Mouse (Mus musculus): Measurements from ENCODE around the gene Hnrnph2.

The Hnrnph2 gene

DNA sequence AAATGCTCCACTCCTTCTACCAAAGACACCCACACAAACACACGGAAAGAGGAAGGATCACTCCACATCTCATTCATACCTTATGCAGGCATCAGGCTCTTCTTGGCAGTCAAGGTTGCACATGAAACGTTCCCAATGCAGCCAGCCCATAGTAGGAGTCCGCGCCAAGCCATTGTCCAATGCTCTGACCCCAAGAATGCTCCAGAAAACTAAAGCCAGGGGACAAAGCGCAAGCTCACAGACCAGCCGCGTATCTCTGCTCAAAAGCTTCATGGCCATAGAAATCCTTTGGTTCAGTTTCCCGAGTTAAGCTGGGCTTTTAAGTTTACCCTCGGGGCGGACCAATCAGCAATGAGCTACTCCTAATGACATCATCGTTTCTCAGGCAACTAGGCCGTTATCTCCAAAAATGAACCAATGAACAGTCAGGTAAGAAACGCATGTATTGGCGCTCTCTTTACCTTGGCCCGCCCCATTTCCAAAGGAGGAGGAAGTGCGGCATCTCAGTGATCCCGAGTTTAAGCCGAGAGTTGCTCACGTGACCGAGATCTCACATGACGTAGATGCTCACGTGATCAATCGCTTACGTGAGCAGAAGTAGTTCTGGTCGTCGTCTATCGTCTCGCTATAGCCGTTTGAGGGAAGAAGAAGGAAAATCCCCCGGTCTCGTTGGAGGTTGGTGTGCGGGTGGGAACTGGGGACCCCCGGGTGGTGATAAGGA, at the start of gene Hnrnph2, which contains the start of gene Gla:
Gene Hnrnph2, plus strand, starts transcription at position 521 of the 721 bp plus-strand sequence.
Gene Gla, minus strand, starts transcription at position 467 of the 721 bp plus-strand sequence.
- peak; percentile 97 for DNase-seq (ENCODE audit: low read depth, low spot score)

DNA sequence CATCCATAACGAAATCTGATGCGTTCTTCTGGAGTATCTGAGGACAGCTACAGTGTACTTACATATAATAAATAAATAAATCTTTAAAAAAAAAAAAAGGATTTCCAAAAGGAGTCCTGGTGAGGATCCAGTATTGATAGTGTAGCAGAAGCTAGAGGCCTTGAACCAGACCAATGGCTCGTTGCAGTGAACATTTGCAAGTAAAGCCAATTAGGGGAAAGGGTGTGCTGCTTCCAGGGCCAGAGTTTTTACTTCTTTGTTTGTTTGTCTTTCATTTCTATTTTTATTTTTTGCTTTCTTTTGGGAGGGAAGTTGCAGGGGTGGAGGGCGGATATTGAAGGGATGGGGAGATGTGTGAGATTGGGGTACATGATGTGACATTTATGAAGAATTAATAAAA, 47.7 kb upstream of the Hnrnph2 start:
- no peak for DNase-seq (ENCODE audit: low read depth, low spot score)

DNA sequence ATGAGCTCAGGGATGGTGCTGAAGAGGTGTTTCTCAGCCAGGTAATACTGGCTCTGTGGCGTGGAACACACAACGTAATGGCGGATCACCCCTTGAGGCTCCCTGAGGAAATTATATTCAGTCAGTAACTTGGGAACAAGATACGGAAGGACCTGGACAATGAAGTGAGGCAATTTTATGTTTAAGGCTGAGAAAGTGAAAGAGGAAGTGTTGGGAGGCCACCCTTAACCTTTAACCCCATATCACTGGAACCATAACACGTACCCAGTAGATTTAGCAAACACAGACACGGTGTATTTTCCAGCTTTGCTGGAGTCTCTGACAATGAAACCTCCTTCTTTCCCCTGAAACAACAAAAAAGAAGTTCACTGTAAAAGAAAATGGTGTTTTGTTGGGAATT, 46.6 kb upstream of the Hnrnph2 start:
- DNase-seq (ENCODE audit: low read depth, low spot score): no peak

DNA sequence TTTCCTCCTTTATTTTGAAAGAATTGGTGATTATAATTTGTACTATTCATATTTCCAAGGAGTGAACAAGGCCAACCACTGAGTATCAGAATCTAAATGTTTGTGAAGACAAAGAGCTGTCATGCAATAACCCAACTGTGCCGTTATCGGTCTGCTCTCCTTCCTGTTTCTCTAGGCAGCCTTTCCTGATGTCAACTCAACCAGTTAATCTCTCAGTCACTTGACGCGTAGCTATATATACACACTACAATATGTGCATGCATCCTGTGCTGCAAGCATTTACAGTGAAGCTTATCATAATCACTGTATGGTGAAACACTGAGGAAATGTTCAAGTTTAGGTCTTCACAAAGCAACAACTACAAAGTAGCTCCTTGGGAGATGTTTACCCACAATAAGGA, 36.7 kb upstream of the Hnrnph2 start:
- no peak for DNase-seq (ENCODE audit: low read depth, low spot score)

GRCm38 (mm10) chrX:134566536-134567222, 34.3 kb upstream of the Hnrnph2 start:
- no peak for DNase-seq (ENCODE audit: low read depth, low spot score)

DNA sequence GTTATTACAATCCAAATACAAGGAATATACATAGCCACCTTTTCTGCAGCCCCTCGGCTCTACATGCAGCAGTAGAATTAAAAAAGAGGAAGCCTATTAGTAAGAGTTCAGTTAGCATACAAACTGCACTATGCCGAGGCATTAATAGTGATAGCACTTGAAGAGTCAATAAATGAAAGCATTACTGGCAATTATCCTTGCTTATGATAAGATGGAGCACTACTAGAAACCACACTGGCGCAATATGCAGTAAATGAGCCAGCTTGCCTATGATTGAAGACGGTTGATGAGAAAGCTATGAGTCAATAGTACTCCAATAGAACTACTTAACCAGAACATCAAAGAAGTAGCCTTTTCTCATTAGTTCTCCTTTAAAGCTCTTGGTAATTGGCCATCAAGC, 23.1 kb upstream of the Hnrnph2 start:
- DNase-seq (ENCODE audit: low read depth, low spot score): no peak

DNA sequence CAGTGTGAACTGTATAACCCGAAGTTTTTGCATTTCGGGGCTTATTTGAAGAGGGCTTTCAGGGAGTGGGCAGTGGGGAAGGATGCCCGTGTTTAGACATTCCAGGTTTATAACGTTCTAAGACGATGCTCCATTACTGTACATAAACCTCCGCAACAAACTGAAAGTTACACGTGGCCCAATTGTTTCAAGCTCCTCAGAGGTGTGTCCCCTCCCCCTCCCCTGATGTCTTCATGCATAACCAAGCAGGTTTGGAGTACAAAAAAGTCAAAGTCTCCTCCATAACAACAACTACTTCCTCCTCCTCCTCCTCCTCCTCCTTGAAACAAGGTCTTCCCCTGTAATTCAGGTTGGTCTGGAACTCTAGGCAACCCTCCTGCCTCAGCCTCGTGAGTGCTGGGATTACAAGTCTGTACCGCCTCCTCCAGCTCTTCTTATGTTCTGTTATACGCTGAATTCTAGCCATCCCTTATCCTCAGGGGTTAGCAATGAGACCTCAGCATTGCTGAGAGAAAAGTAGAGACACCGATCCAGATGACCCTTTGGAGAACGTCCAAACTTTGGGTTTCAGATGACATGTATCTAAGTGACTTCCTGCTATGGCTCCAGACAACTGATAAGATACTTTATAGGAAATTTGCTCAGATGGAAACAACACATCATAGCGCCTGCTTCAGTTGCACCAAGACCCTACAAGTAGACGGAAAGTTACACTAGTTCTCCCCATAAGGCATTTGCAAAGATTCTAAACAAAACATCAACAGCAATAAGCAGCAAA, 20.3 kb upstream of the Hnrnph2 start:
- no peak for DNase-seq (ENCODE audit: low read depth, low spot score)

DNA sequence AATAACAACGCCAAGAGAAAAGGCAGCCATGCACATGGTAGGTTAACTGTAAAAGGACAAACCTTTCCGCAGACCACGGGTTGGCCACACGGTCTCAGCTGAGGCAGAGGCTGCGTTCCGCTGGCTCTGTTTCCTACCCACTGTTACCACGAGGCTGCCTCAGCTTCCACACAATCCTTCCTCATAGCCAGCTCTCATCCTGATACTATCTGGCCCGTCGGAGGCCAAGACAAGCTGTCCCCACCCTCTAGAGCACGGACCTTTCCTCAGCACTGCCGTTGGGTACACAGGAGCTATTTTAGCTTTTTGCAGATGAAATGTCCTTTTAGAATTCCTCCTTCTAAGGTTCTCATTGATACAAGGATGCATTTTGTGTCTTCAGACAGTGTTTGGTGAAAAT, 18.7 kb upstream of the Hnrnph2 start:
- no peak for DNase-seq (ENCODE audit: low read depth, low spot score)

GRCm38 (mm10) chrX:134582888-134583669, 17.9 kb upstream of the Hnrnph2 start, which contains the start of gene Btk:
TSS of gene Btk (minus strand) at chrX:134583570.
- no peak for DNase-seq (ENCODE audit: low read depth, low spot score)

- peak; percentile 94 for DNase-seq (ENCODE audit: low read depth, low spot score)
Observed at GRCm38 (mm10) chrX:134585103-134586002, 15.6 kb upstream of the Hnrnph2 start, which contains the start of gene Rpl36a. TSS of gene Rpl36a (plus strand) at chrX:134585654.

DNA sequence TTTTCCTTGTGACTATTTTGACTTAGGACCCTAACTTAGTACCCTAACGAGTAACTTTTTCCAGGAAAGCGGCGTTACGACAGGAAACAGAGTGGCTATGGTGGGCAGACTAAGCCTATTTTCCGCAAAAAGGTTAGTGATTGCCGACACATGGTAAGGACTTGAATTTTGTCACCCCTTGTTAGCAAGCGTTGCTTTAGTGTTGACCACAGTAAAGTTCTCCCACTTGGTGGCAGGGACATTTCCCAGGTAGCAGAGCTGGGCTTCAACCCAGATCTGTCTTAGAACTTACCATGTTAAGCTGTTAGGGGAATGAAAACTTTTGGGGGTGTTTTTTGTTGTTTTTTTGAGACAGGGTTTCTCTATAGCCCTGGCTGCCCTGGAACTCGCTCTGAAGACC, 14.5 kb upstream of the Hnrnph2 start:
- DNase-seq (ENCODE audit: low read depth, low spot score): no peak

GRCm38 (mm10) chrX:134588261-134588660, 12.7 kb upstream of the Hnrnph2 start:
- no peak for DNase-seq (ENCODE audit: low read depth, low spot score)

- DNase-seq (ENCODE audit: low read depth, low spot score): no peak
Observed at GRCm38 (mm10) chrX:134588997-134589396, 12.0 kb upstream of the Hnrnph2 start.

GRCm38 (mm10) chrX:134589836-134590235, 11.1 kb upstream of the Hnrnph2 start:
- no peak for DNase-seq (ENCODE audit: low read depth, low spot score)

DNA sequence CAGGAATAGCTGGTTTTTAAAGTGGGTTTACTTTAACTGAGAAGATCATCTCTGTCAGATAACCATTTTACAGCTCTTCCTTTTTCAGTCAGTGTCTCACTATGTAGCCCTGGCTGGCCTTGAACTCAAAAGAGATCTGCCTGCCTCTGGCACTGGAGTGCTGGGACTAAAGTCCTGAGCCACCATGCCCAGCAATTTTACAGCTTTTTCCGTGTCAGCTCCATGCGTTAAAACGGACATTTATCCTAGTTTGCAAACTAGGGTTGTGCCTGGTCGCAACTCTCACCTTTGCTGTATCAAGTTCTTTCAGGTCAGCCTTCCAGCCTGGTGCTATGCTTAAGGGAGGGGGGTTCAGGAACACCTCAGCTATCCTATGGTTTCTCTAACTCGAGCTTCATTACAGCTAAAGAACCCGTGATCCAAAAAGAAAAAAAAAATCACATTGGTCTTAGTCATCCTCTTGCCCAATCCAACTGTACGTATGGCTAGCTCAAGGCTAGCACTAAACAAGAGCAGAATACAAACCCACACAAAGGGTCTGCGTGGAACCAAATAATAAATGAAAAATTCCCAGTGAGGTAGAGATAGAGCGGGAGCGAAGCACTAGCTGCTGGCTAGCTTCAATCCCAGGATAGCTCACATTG, 935 bp upstream of the Hnrnph2 start:
- DNase-seq (ENCODE audit: low read depth, low spot score): no peak

GRCm38 (mm10) chrX:134601380-134602120, 571 bp downstream of the Hnrnph2 start:
- DNase-seq (ENCODE audit: low read depth, low spot score): no peak

DNA sequence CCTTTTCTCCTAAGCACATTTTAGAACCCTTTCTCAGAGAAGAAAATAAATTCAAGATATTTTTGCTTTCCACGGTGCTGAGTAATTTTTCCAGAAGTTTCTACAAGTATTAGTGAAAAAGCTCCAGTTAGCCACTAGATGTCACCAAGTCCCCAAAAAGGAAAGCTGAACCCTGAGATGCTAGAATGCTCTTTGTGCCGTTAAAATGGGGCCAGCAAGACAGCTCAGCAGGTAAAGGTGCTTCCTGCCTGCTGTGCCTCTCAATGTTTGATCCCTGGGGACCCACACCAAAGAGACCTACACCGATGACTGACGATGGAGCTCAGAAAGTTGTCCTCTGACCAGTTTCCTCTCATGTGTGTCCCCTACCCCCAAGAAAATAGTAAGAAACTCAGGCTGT, 8.5 kb downstream of the Hnrnph2 start:
- peak; percentile 17 for DNase-seq (ENCODE audit: low read depth, low spot score)

GRCm38 (mm10) chrX:134610984-134611383, 10.0 kb downstream of the Hnrnph2 start:
- no peak for DNase-seq (ENCODE audit: low read depth, low spot score)

DNA sequence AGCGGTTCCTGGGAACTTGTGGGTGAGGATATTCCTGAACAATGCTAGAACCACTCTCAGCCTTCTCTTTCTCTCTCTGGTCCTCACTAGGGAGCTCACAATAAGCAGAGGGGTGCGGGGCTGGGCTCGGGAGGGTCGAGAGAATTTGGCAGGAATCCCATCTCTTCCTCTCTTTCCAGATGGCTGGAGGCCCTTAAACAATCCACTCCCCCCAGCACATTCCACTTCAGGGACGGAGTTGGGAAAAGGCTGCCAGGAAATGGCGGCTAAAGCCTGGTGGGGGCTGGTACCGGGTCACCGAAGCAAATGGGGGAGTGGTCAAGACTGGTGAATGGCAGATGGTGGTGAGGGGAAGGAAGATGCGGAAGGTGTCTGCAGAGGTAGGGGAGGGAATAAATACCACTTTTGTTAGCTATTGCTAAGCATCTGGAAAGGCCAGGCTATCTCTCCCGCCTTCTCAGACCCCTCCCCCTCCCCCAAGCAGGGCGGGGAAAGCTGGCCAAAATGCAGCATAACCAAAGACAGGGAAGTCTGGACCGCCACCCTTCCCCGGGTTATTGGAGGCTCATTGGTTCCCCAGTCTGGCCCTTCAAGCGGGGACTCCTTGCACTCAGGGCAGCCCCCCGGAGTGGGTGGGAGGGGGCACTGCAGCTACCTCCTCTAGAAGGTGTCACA, 11.4 kb downstream of the Hnrnph2 start:
- peak; percentile 74 for DNase-seq (ENCODE audit: low read depth, low spot score)
